Mouse (Mus musculus) heart, postnatal 0 days (tissue): ENCODE data around the gene Frs3. TPM values are rescaled to one million over a fixed set of nuclear protein-coding genes. Genes with fewer than 3 reads are reported as not detected.

Source experiments
- ATAC-seq: fragments of 200-750 bp; cut with Nextera tagmentation; 2 replicates; pipeline ENCODE4 v1.8.0; 2017; ENCODE audit warnings: low read depth, moderate number of reproducible peaks, moderate library complexity; ENCODE audit not compliant: insufficient read depth
- DNase-seq: peaks from one replicate; pipeline ENCODE4 v3.0.0-alpha.2; 2016; ENCODE audit warnings: low spot score
- H3K27ac ChIP-seq: fragments of 300-500 bp; sonication (generic); 2 replicates; pipeline ENCODE4 v1.5.1; 2014; ENCODE audit warnings: low read depth, mild to moderate bottlenecking
- H3K27me3 ChIP-seq: fragments of 300-500 bp; sonication (generic); 2 replicates; pipeline ENCODE4 v1.6.1; 2014; ENCODE audit warnings: low read length, mixed read lengths; ENCODE audit not compliant: control insufficient read depth, insufficient read depth
- H3K36me3 ChIP-seq: fragments of 300-500 bp; sonication (generic); replicated peaks from 2 replicates; pipeline ENCODE4 v1.6.1; 2014; ENCODE audit warnings: low read length, mixed read lengths; ENCODE audit not compliant: control insufficient read depth, insufficient read depth
- H3K4me1 ChIP-seq: fragments of 300-500 bp; sonication (generic); 2 replicates; pipeline ENCODE4 v1.6.1; 2014; ENCODE audit warnings: antibody characterized with exemption; ENCODE audit not compliant: control insufficient read depth, insufficient read depth
- H3K4me2 ChIP-seq: fragments of 300-500 bp; sonication (generic); 2 replicates; pipeline ENCODE4 v1.6.1; 2014; ENCODE audit warnings: low read depth, mild to moderate bottlenecking, low read length, moderate library complexity
- H3K4me3 ChIP-seq: fragments of 300-500 bp; sonication (generic); 2 replicates; pipeline ENCODE4 v1.5.1; 2014; ENCODE audit warnings: low read depth, low read length
- H3K9ac ChIP-seq: fragments of 300-500 bp; sonication (generic); replicated peaks from 2 replicates; pipeline ENCODE4 v1.6.1; 2014; ENCODE audit warnings: low read depth, low read length, mixed read lengths
- H3K9me3 ChIP-seq: fragments of 300-500 bp; sonication (generic); replicated peaks from 2 replicates; pipeline ENCODE4 v1.6.1; 2016; ENCODE audit warnings: low read length; ENCODE audit not compliant: control insufficient read depth
- CTCF ChIP-seq: IDR thresholded peaks from 2 replicates; pipeline ENCODE4 v1.5.1; 2016; ENCODE audit warnings: antibody characterized with exemption, control low read depth, low read depth
- EP300 ChIP-seq: IDR thresholded peaks from 2 replicates; pipeline ENCODE4 v1.6.1; 2016; ENCODE audit warnings: antibody characterized with exemption, low read depth
- WGBS: fragments of 180-500 bp; shearing (Covaris S2); extraction: QIAGEN DNeasy Blood & Tissue Kit; methylation state at CpG from one replicate; pipeline ENCODE4 v1.1.7; 2014; 5-methylcytosine and 5-hydroxymethylcytosine counted together
- polyA plus RNA-seq: library from polyadenylated mRNA; unstranded; fragments of >200 nt; fragmentation: Nextera tagmentation; extraction: Ambion mirVana; gene quantifications from 2 replicates; pipeline ENCODE4 v1.2.1, GENCODE M21; 2015
- total RNA-seq: library from RNA; depleted of rRNA; stranded (reverse); fragments of >200 nt; gene quantifications from 2 replicates; pipeline ENCODE4 v1.2.3, GENCODE M21; 2014; ENCODE audit warnings: low replicate concordance

Gene Frs3
- total and polyA plus RNA-seq, 2 experiments from 2014 or later = 4.2 to 18.9 TPM

DNA sequence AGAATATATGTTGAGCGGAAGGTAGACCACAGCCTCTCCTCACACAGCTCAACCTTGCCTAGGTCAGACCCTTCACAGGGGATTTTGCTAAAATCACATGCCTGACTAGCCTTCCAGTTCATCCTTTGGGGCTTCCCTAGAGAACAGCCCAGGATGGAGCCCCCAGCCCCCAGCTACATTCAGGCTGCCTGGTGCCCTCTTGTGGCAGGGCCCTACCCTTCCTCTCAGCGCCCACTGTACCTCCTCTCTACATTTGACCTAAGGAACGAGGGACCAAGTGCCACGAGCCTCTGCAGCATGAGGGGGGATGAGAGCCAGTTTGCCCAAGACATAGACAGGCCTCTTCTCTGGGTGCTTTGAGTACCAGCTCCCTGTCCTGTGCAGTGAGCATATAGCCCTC, 15.9 kb downstream of the Frs3 start:
- TF ChIP-seq EP300 = no peak
- TF ChIP-seq CTCF = no peak
- Histone ChIP-seq H3K27me3 (no peaks in the 10 kb centered on the region), H3K9me3 (no peaks in the 10 kb centered on the region), H3K36me3 (peaks cover 19% of the 10 kb centered on the region; the same call in 1 of the 2 replicates), H3K4me3 (no peak overlapping the region), H3K4me1 (no peaks in the 10 kb centered on the region), H3K4me2 (no peak overlapping the region), H3K27ac (no peak overlapping the region), H3K9ac (no peak overlapping the region)
- DNase-seq = no peak
- no peak for ATAC-seq
- WGBS = 78% methylated on average over 4 of the region's 4 CpGs

DNA sequence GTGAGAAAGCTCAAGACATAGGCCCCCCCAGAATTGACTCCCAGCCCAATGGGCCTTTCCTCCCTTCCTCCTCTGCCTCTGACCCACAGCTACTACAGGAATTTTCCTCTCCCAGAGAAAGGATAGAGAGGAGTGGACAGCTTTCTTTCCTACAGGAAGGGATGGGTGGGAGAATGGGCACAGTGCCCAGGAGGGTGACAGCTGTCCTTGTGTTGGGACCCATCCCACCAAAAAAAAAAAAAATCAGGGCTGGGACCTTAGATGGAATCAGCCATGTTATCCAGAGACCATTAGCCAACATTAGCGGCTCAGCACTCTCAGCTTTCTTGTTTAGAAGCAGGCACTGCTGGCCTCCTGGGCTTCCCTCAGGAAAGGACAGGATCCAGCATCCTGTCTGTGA, 17.4 kb downstream of the Frs3 start:
- Histone ChIP-seq H3K36me3 (peaks cover 19% of the 10 kb centered on the region; the same call in 1 of the 2 replicates), H3K9ac (no peak overlapping the region), H3K27ac (no peak overlapping the region), H3K4me2 (no peak overlapping the region), H3K4me1 (no peaks in the 10 kb centered on the region), H3K9me3 (no peaks in the 10 kb centered on the region), H3K4me3 (no peak overlapping the region), H3K27me3 (no peaks in the 10 kb centered on the region)
- 60% methylated on average over 1 of the region's 1 CpGs for WGBS
- DNase-seq = peak; percentile 27
- ATAC-seq = 0 out of 2 replicates have a peak, but pooled peaks have one; percentile 15
- TF ChIP-seq CTCF = no peak
- TF ChIP-seq EP300 = no peak

DNA sequence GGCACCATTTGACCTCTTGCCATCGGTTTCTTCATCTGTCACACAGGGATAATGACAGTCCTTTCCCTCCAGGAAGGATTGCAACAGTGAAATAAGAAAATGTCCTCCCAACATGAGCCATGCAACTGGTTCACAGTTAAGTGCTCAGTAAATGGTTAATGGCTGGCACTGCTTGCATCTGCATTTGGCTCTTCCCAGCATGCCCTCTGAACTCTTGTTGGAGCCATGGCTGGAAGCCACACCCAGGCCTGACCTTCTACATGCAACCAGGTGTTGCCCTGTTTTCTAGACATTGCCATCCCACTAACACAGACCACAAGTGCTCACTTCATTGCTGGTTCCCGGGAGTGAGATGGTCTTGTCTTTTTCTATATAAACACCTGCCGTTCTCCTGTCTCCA, 19.1 kb downstream of the Frs3 start:
- H3K4me1 ChIP-seq = no peaks in the 10 kb centered on the region
- H3K27ac ChIP-seq = no peak overlapping the region
- H3K9ac ChIP-seq = no peak overlapping the region
- H3K36me3 ChIP-seq = peaks cover 7% of the 10 kb centered on the region; the same call in 1 of the 2 replicates
- H3K9me3 ChIP-seq = no peaks in the 10 kb centered on the region
- no peaks in the 10 kb centered on the region for H3K27me3 ChIP-seq
- no peak for TF ChIP-seq CTCF
- TF ChIP-seq EP300 = no peak
- 78% methylated on average over 3 of the region's 3 CpGs for WGBS
- H3K4me2 ChIP-seq = no peak overlapping the region
- DNase-seq = no peak
- H3K4me3 ChIP-seq = no peak overlapping the region
- ATAC-seq = no peak

DNA sequence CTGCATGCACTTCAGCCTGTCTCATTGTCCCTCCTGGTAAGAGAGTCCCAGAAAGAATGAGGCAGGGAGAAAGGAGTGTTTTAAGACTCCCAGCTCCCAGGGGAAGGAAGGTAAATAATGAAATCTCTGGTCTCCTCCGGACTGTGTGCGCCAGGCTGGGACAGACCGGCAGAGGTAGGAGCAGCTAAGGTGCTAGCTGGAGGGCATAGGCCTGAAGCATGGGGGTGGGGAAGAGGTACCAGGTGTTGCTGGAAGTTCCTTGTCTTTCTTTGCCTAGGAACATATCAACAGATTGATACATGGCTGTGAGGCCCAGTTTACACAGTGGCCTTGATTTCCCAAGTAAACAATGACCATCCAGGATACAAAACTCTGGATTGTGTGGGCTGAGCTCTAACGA, 20.1 kb downstream of the Frs3 start:
- H3K27ac ChIP-seq = no peak overlapping the region
- H3K4me2 ChIP-seq = no peak overlapping the region
- H3K4me3 ChIP-seq = no peak overlapping the region
- no peaks in the 10 kb centered on the region; the same call in 1 of the 2 replicates for H3K36me3 ChIP-seq
- ATAC-seq (no peak), DNase-seq (no peak)
- no peaks in the 10 kb centered on the region for H3K9me3 ChIP-seq
- H3K27me3 ChIP-seq = no peaks in the 10 kb centered on the region
- no peak overlapping the region for H3K9ac ChIP-seq
- no peak for TF ChIP-seq CTCF
- no peak for TF ChIP-seq EP300
- H3K4me1 ChIP-seq = no peaks in the 10 kb centered on the region
- WGBS = 66% methylated on average over 4 of the region's 4 CpGs

DNA sequence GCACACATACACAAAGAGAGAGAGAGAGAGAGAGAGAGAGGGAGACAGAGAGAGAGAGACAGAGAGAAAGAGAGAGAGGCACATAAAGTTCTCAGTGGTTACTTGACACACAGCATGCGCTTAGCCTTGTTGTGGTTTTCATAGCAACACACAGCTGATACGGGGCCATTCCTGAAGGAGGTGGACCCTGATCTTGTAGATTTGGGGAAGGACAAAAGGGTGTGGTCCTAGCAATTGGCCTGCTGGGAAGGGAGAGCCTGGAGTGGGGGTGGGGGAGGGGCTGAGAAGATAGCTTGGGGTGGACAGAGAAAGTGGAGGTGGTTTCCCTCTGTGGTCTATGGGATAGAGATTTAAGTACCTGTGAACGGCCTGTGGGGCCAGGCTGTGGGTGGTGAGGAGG, 21.2 kb downstream of the Frs3 start:
- Histone ChIP-seq H3K27me3 (no peaks in the 10 kb centered on the region), H3K36me3 (no peaks in the 10 kb centered on the region), H3K9me3 (no peaks in the 10 kb centered on the region), H3K4me1 (no peaks in the 10 kb centered on the region), H3K4me2 (no peak overlapping the region), H3K4me3 (no peak overlapping the region), H3K9ac (no peak overlapping the region), H3K27ac (no peak overlapping the region)
- WGBS = 69% methylated on average over 3 of the region's 3 CpGs
- no peak for DNase-seq
- no peak for TF ChIP-seq CTCF
- no peak for TF ChIP-seq EP300
- ATAC-seq = no peak

DNA sequence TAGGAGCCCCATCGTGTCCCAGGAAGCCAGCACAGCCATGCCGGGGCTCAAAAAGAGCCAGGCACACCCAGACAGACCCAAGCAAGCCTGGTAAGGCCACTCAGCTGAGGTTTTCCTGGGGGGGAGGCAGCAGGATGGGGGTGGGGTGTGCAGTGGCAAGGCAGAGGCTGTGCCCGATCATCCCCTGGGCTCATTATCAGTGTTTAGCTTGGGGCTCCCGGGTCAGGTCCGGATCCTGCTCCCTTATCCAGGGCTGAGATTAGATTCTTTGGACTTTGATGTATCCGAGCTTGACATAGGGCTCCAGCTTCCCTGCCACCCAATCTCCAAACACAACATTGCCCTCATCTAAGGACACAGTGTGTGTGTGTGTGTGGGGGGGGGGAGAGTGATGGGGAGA, 23.1 kb downstream of the Frs3 start:
- Histone ChIP-seq H3K27ac (no peak overlapping the region), H3K4me2 (no peak overlapping the region), H3K9me3 (no peaks in the 10 kb centered on the region), H3K36me3 (no peaks in the 10 kb centered on the region), H3K4me3 (no peak overlapping the region), H3K4me1 (no peaks in the 10 kb centered on the region), H3K9ac (no peak overlapping the region), H3K27me3 (no peaks in the 10 kb centered on the region)
- TF ChIP-seq CTCF (no peak), EP300 (no peak)
- DNase-seq (no peak), ATAC-seq (no peak)
- 19% methylated on average over 6 of the region's 6 CpGs for WGBS
